Mouse (Mus musculus): ENCODE measurements around the gene Ipcef1.
A peak's percentile ranks its signal among the peaks of the same experiment; 100 is the strongest.

Gene Ipcef1

GRCm38 (mm10) chr10:7052315-7053017 lies at the start of gene Ipcef1:
TSS of gene Ipcef1 (minus strand) at chr10:7052478.
- DNase-seq (ENCODE audit: low read depth, low spot score) = no peak

DNA sequence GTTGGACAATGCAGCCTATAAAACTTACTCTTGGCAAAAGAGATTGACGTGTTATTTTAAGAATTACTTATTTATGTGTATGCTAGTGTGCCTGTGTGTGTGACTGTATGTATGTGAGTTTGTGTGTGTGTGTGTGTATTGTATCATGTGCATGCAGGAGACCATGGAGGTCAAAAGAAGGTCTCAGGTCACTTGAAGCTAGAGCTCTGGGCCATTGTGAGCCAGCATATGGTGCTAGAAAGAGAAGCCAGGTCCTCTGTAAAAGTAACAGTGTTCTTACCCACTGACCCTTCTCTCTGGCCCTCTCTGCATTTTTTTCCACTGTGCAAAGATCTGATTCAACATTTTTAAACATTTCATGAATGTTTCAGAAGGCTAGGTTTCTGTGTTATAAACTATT lies 25.7 kb upstream of the Ipcef1 start:
- DNase-seq (ENCODE audit: low read depth, low spot score) = no peak

GRCm38 (mm10) chr10:7077389-7077808 lies 25.1 kb upstream of the Ipcef1 start:
- no peak for DNase-seq (ENCODE audit: low read depth, low spot score)

- DNase-seq (ENCODE audit: low read depth, low spot score) = no peak
Measured at GRCm38 (mm10) chr10:7076662-7077211, 24.5 kb upstream of the Ipcef1 start.

DNA sequence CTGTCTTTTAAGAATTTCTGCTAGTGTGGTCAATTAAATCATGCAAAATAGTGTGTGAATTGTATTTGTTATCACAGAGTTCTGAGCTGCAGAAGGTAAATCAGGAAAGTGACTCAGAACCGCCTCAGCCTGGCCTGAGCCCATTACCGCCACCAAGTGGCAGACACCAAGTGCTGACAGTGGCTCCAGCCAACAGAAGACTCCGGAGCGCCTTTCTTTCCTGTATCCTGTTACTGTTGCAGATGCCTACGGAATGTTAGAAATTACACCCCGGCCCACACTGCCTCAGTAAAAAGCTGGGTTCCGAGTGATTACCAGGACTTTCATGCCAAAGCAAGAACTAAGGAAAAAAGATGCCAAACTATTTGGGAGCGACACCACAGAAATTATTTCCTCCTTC lies 23.9 kb upstream of the Ipcef1 start:
- peak; percentile 25 for DNase-seq (ENCODE audit: low read depth, low spot score)

DNA sequence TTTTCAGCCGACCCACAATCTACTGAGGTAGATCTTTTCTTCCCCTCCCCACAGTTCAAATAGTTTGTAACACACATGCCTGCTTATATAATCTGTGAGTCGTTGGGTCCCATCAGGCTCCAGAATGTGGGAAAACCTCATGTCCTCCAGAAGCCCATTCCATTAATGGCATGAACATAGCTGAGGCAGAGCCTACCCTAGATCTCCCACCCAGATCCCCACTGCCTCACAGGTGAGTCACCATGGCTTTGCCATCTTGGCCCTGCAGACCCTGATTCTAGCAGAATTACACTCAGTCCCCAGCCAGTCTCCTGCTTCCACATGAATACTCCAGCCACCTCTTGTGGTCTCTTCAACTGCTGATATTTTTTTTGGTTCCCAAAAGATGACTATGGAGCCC lies 23.4 kb upstream of the Ipcef1 start:
- no peak for DNase-seq (ENCODE audit: low read depth, low spot score)

DNA sequence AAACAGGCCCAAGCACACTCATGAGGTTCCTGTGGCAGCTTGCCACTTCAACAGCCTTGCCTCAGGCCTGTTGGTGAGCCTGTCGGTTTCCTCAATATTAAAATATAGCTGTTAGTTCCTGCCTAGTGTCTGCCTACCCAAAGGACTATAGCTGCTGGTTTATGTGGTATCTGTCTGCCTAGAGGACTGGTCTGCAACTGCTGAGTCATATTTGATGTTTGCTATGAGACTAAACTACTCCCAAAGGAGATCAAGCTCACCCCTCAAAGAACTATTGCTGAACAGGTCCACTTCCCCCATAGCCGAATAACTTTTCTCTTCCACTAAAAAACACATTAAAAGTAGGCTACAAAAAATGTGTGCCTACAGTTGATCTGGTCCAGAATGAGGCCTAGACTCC lies 22.0 kb upstream of the Ipcef1 start:
- DNase-seq (ENCODE audit: low read depth, low spot score) = no peak

- DNase-seq (ENCODE audit: low read depth, low spot score) = no peak
Measured at GRCm38 (mm10) chr10:7070924-7071323, 18.6 kb upstream of the Ipcef1 start.

DNA sequence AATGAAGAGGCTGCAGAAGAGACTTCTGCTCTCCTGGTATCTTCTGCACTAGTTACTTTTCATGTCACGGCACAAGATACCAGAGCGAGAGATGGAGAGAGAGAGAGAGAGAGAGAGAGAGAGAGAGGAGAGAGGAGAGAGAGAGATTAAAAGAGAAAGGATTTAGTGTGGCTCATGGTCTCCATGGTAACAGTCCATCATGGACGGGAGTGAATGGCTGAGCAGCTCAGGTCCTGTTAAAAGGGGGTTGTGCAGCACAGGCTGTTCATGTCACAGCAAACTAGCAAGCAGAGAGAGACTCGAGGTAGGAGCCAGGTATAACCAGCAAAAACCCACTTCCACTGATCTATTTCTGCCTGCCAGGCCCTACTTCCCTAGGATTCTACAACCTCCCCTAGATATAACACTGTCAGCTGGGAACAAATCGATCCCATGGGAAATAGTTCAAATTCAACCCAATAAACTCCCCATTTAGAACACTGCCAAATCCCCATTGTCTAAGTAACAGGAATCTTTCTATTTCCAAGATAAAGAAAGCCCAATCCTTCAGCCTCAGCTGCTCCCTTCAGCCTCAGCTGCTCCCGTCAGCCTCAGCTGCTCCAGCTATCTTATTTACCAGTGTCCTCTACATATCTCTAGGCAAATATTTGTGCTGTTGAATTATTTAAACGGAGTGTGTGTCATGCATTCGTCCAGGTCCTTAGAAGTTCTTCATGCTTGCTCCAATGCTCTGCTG lies 18.0 kb upstream of the Ipcef1 start:
- no peak for DNase-seq (ENCODE audit: low read depth, low spot score)

GRCm38 (mm10) chr10:7069090-7069489 lies 16.8 kb upstream of the Ipcef1 start:
- no peak for DNase-seq (ENCODE audit: low read depth, low spot score)

GRCm38 (mm10) chr10:7068608-7069007 lies 16.3 kb upstream of the Ipcef1 start:
- no peak for DNase-seq (ENCODE audit: low read depth, low spot score)

GRCm38 (mm10) chr10:7063752-7064457 lies 11.6 kb upstream of the Ipcef1 start:
- no peak for DNase-seq (ENCODE audit: low read depth, low spot score)

DNA sequence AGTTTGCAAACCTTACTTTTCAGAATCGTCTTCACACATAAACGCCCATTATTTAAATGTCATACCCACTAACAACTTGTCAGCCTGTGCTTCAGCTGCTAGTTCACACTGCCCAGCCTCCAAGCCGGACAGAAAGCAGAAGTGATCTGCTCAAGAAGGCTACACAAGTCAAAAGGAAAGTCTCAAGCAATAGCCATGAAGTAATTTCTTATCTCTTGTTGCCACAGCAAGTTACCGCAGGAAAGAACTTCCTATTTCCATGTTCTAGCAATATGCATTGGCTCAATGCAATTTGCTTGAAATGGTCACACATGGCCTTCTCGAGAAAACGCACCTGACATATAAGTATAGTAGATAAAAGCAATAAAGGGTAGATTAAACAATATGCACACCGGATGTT lies 10.7 kb upstream of the Ipcef1 start:
- no peak for DNase-seq (ENCODE audit: low read depth, low spot score)

- no peak for DNase-seq (ENCODE audit: low read depth, low spot score)
Measured at GRCm38 (mm10) chr10:7060326-7060725, 8.0 kb upstream of the Ipcef1 start.

DNA sequence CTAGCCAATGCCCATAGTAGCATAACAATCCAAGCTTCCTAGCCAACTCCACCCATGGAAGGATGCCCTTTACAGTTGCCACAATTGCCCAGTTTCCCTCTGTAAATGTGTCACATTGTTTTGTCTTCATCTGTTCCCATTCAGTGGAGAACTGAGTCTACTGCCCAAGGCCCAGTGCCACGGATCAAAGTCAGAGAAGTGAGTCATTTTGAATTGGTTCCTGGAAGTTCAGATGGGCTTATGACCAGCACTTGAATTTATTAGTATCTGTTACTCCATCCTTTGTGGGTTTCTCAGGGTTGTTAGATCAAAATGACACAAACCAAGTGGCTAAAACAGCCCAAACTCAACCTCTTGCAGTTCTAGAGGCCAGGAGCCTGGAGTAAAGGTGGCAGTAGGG lies 5.3 kb upstream of the Ipcef1 start:
- no peak for DNase-seq (ENCODE audit: low read depth, low spot score)

- no peak for DNase-seq (ENCODE audit: low read depth, low spot score)
Measured at GRCm38 (mm10) chr10:7054560-7055205, 2.4 kb upstream of the Ipcef1 start.

GRCm38 (mm10) chr10:7049901-7050300 lies 2.4 kb downstream of the Ipcef1 start:
- no peak for DNase-seq (ENCODE audit: low read depth, low spot score)

- DNase-seq (ENCODE audit: low read depth, low spot score) = no peak
Measured at GRCm38 (mm10) chr10:7047919-7048291, 4.4 kb downstream of the Ipcef1 start.

- no peak for DNase-seq (ENCODE audit: low read depth, low spot score)
Measured at GRCm38 (mm10) chr10:7047288-7047918, 4.9 kb downstream of the Ipcef1 start.

DNA sequence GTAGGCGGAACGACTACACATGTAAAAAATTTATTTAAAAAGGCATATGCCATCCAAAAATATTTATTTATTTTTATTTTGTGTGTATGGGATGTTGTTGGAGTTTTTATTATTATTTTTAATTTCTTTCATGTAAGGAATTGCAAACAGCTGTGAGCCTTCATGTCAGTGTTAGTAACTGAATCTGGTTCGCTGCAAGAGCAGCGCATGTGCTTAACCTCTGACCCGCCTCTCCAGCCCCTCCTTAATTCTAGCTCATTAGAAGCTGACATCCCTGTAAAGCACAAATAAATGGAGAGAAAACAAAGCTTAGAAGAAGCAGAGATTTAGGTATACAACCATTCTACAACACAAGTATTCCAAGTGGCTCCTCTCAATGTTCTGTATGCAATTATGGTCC lies 8.4 kb downstream of the Ipcef1 start:
- DNase-seq (ENCODE audit: low read depth, low spot score) = no peak

DNA sequence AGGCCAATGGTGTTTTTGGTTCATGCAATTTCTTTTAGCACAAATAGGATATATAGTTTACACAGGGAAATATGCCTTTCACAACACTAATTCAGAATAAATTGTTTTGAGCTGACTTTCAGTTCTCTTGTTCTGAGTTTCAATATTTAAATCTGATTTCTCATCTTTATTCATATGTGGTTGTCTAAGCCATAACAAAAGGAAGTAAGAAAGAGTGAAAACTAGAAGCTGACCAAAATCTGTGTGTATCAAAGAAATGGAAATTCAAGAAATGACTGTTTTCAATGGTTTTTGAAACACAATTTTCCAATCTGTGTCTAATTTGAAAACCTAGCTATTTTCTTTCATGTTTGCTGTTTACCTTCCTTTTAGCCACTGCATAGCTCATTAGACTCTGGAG lies 11.2 kb downstream of the Ipcef1 start:
- DNase-seq (ENCODE audit: low read depth, low spot score) = no peak

Measured in retina, adult 2 months (tissue).